Mouse (Mus musculus): ENCODE results near the gene Slc6a6.
A peak's percentile ranks its signal among the peaks of the same experiment; 100 is the strongest.

GRCm38 (mm10) chr6:91776543-91776942 lies 92.7 kb downstream of the Slc6a6 start:
- TF ChIP-seq GATA1 (IDR thresholded peaks at IDR 0.05; ENCODE audit: borderline replicate concordance, low read length) = no peak
- TF ChIP-seq CTCF (IDR thresholded peaks at IDR 0.05; ENCODE audit: low read depth, low read length) = peak; percentile 72
- no peak for TF ChIP-seq TAL1 (conservative IDR thresholded peaks at IDR 0.05; ENCODE audit: low read depth, low read length)
